Mouse (Mus musculus): ENCODE data around the gene Slc16a1.
A peak's percentile ranks its signal among the peaks of the same experiment; 100 is the strongest.

- peak; percentile 33; the same call in 1 of the 2 replicates for TF ChIP-seq CTCF (IDR thresholded peaks at IDR 0.05; ENCODE audit: control insufficient read depth, insufficient read depth, insufficient replicate concordance, low read depth, low read length)
- TF ChIP-seq POLR2A (IDR thresholded peaks at IDR 0.05; ENCODE audit: control insufficient read depth, low read depth, low read length): no peak
Observed at GRCm38 (mm10) chr3:104682671-104683504, 44.4 kb downstream of the Slc16a1 start.

Data from testis, adult 2 months (tissue).